Mouse (Mus musculus): ENCODE results near the gene Mrpl23.

Mrpl23 gene

GRCm38 (mm10) chr7:142575971-142576370 is 43.5 kb downstream of the Mrpl23 start:
- DNase-seq = no peak

GRCm38 (mm10) chr7:142576472-142577326 is 44.2 kb downstream of the Mrpl23 start:
- DNase-seq = no peak

- peak; percentile 85 for DNase-seq
These were observed 45.4 kb downstream of the Mrpl23 start for GRCm38 (mm10) chr7:142577806-142578423.

- DNase-seq = no peak
These were observed 46.6 kb downstream of the Mrpl23 start for GRCm38 (mm10) chr7:142579069-142579468.

GRCm38 (mm10) chr7:142580121-142580879 is 47.8 kb downstream of the Mrpl23 start:
- peak; percentile 56 for DNase-seq

GRCm38 (mm10) chr7:142581186-142581585 is 48.7 kb downstream of the Mrpl23 start:
- no peak for DNase-seq

- DNase-seq = no peak
These were observed 49.3 kb downstream of the Mrpl23 start for GRCm38 (mm10) chr7:142581656-142582228.

GRCm38 (mm10) chr7:142584882-142585281 is 52.4 kb downstream of the Mrpl23 start:
- no peak for DNase-seq

- DNase-seq = no peak
These were observed 53.4 kb downstream of the Mrpl23 start for GRCm38 (mm10) chr7:142585890-142586289.

GRCm38 (mm10) chr7:142588282-142588941 is 55.9 kb downstream of the Mrpl23 start:
- DNase-seq = no peak

Data from liver (tissue).